ENCODE assay signal across 15 mouse cellular contexts in genomic region chr15:103357817-103358216, GRCm38 (mm10). TPM values are rescaled to one million over a fixed set of nuclear protein-coding genes. Genes with fewer than 3 reads are reported as not detected.
DNase-seq lines count a peak whose midpoint lies in the region; ATAC-seq and TF ChIP-seq lines count a peak whose summit lies in the region.
"Had no signal": no experiment of that assay in that cellular context is flagged by ENCODE, and none has a peak within 500 bp of the region (broad histone marks: within the 10 kb centered on the region; RNA-seq: fewer than 3 reads in every experiment).

No protein-coding gene starts in this region.

- peaks cover 92% of the 10 kb centered on the region for H3K4me1 ChIP-seq in heart, embryonic 13.5 days
- peaks cover 9 to 20% of the 10 kb centered on the region in 2 experiments; a peak in 3 of 4 replicates for H3K4me1 ChIP-seq in MEL (ENCODE audit: control insufficient read depth in 1 of 2, insufficient read depth in 2 of 2, low read length in 2 of 2)
- H3K4me1 ChIP-seq in brown adipose tissue, adult 24 weeks (ENCODE audit: control insufficient read depth, insufficient read depth, insufficient read length, low read length) = peaks cover 23% of the 10 kb centered on the region
- peaks cover 24% of the 10 kb centered on the region for H3K4me1 ChIP-seq in limb, embryonic 13.5 days

- TF ChIP-seq POLR2A in MEL (IDR thresholded peaks at IDR 0.05; ENCODE audit: control insufficient read depth in 1 of 2, insufficient read depth in 1 of 2, low read depth in 1 of 2, low read length in 2 of 2, poor library complexity in 1 of 2) = no peak

- peak overlapping the region; percentile 99 for H3K27ac ChIP-seq in heart, embryonic 13.5 days (replicated peaks)
- peak overlapping the region; percentile 17; the same call in 1 of the 2 replicates for H3K27ac ChIP-seq in MEL (ENCODE audit: control insufficient read depth, low read depth, low read length)
- peak overlapping the region; percentile 31 for H3K27ac ChIP-seq in brown adipose tissue, adult 24 weeks (replicated peaks; ENCODE audit: low read depth, low read length)
- H3K27ac ChIP-seq in limb, embryonic 13.5 days = peak overlapping the region; percentile 84; the same call in 1 of the 2 replicates
- H3K27ac ChIP-seq: forebrain, embryonic 12.5 days; intestine, embryonic 15.5 days had no signal

- TF ChIP-seq CTCF in MEL (IDR thresholded peaks at IDR 0.05 in 2 of 3, conservative IDR thresholded peaks at IDR 0.05 in 1 of 3; ENCODE audit: control insufficient read depth in 1 of 3, insufficient read depth in 1 of 3, low read depth in 2 of 3, low read length in 3 of 3, poor library complexity in 1 of 3, severe bottlenecking in 1 of 3) = no peak

- H3K79me2 ChIP-seq in MEL (ENCODE audit: control insufficient read depth, insufficient read depth, low read length, poor library complexity) = peaks cover 13% of the 10 kb centered on the region; the same call in 1 of the 2 replicates

- H3K27me3 ChIP-seq in heart, embryonic 13.5 days (replicated peaks) = no peaks in the 10 kb centered on the region
- H3K27me3 ChIP-seq in MEL (ENCODE audit: control insufficient read depth in 1 of 2, insufficient read depth in 2 of 2, low read length in 2 of 2) = no peaks in the 10 kb centered on the region
- H3K27me3 ChIP-seq in limb, embryonic 13.5 days = no peaks in the 10 kb centered on the region
- H3K27me3 ChIP-seq: forebrain, embryonic 12.5 days; intestine, embryonic 15.5 days had no signal

- H3K4me3 ChIP-seq in heart, embryonic 13.5 days = no peak overlapping the region
- no peak overlapping the region for H3K4me3 ChIP-seq in MEL (ENCODE audit: control insufficient read depth in 1 of 2, insufficient read depth in 1 of 2, low read depth in 2 of 2, low read length in 2 of 2)
- H3K4me3 ChIP-seq in brown adipose tissue, adult 24 weeks (ENCODE audit: insufficient read depth, low read depth, low read length) = no peak overlapping the region
- no peak overlapping the region for H3K4me3 ChIP-seq in limb, embryonic 13.5 days
- H3K4me3 ChIP-seq: forebrain, embryonic 12.5 days; intestine, embryonic 15.5 days had no signal

- no peak for DNase-seq in heart, adult 18-20 months
- DNase-seq in MEL (ENCODE audit: low read depth, low spot score) = no peak
- no peak for DNase-seq in urinary bladder, adult 18-20 months (ENCODE audit: low spot score in 2 of 2)
- no peak for DNase-seq in embryo, embryonic 9.5 days (ENCODE audit: extremely low spot score)
- DNase-seq: cerebellum, adult 9-10 months; layer of hippocampus, adult 9-11 months; lung, adult 2 months; right cerebral cortex, postnatal 25 days; thymus, adult 18-20 months had no signal

- 70% methylated on average over 4 of the region's 4 CpGs for WGBS in heart, embryonic 13.5 days
- 81% methylated on average over 4 of the region's 4 CpGs for WGBS in limb, embryonic 13.5 days

- no peak for TF ChIP-seq RAD21 in MEL (IDR thresholded peaks at IDR 0.05; ENCODE audit: low read depth, low read length)

- peaks cover 72% of the 10 kb centered on the region for H3K36me3 ChIP-seq in heart, embryonic 13.5 days
- peaks cover 0 to 25% of the 10 kb centered on the region in 2 experiments; a peak in 3 of 4 replicates for H3K36me3 ChIP-seq in MEL (ENCODE audit: control insufficient read depth in 1 of 2, insufficient read depth in 2 of 2, low read length in 2 of 2)
- H3K36me3 ChIP-seq in limb, embryonic 13.5 days = peaks cover 51% of the 10 kb centered on the region

- ATAC-seq in heart, embryonic 13.5 days (ENCODE audit: extremely low read depth, insufficient number of reproducible peaks, low FRiP score, low TSS enrichment) = no peak
- no peak for ATAC-seq in limb, embryonic 13.5 days (ENCODE audit: low FRiP score, low read depth)

- H3K9me3 ChIP-seq in heart, embryonic 13.5 days = no peaks in the 10 kb centered on the region
- H3K9me3 ChIP-seq in MEL (replicated peaks; ENCODE audit: insufficient read depth, low read length) = no peaks in the 10 kb centered on the region
- H3K9me3 ChIP-seq in limb, embryonic 13.5 days = no peaks in the 10 kb centered on the region
- H3K9me3 ChIP-seq: forebrain, embryonic 12.5 days; intestine, embryonic 15.5 days had no signal

- H3K4me2 ChIP-seq in heart, embryonic 13.5 days = peak overlapping the region; percentile 49
- H3K4me2 ChIP-seq in limb, embryonic 13.5 days (replicated peaks) = no peak overlapping the region
- H3K4me2 ChIP-seq: forebrain, embryonic 12.5 days; intestine, embryonic 15.5 days had no signal

- TF ChIP-seq EP300 in MEL (IDR thresholded peaks at IDR 0.05; ENCODE audit: low read depth in 1 of 2, low read length in 2 of 2) = no peak

- peak overlapping the region; percentile 73 for H3K9ac ChIP-seq in heart, embryonic 13.5 days
- H3K9ac ChIP-seq in MEL (ENCODE audit: control insufficient read depth, low read depth, low read length, poor library complexity, severe bottlenecking) = no peak overlapping the region
- no peak overlapping the region for H3K9ac ChIP-seq in limb, embryonic 13.5 days
- H3K9ac ChIP-seq: forebrain, embryonic 12.5 days; intestine, embryonic 15.5 days had no signal

TF ChIP-seq in MEL, 35 proteins besides CTCF, POLR2A, EP300 and RAD21:
- TF ChIP-seq GATA1 (IDR thresholded peaks at IDR 0.05; ENCODE audit: low read depth, low read length) (no peak), MAX (IDR thresholded peaks at IDR 0.05; ENCODE audit: low read length) (no peak), USF1 (IDR thresholded peaks at IDR 0.05; ENCODE audit: low read depth, low read length) (no peak), SIN3A (IDR thresholded peaks at IDR 0.05; ENCODE audit: low read length) (no peak), BHLHE40 (IDR thresholded peaks at IDR 0.05; ENCODE audit: borderline replicate concordance, low read depth, low read length) (no peak), MEF2A (IDR thresholded peaks at IDR 0.05; ENCODE audit: extremely low read depth, insufficient replicate concordance, low read depth, low read length, poor library complexity, severe bottlenecking) (no peak), CHD2 (IDR thresholded peaks at IDR 0.05; ENCODE audit: low read length) (no peak), RCOR1 (IDR thresholded peaks at IDR 0.05; ENCODE audit: low read depth, low read length) (no peak), ELF1 (IDR thresholded peaks at IDR 0.05; ENCODE audit: low read depth, low read length) (no peak), TBP (IDR thresholded peaks at IDR 0.05; ENCODE audit: low read depth, low read length) (no peak), ZNF384 (IDR thresholded peaks at IDR 0.05; ENCODE audit: low read depth, low read length) (no peak), ETS1 (IDR thresholded peaks at IDR 0.05; ENCODE audit: low read depth, low read length) (no peak), TCF12 (IDR thresholded peaks at IDR 0.05; ENCODE audit: low read depth, low read length) (no peak), MAZ (IDR thresholded peaks at IDR 0.05; ENCODE audit: low read depth, low read length) (no peak), POLR2AphosphoS5 (IDR thresholded peaks at IDR 0.05; ENCODE audit: borderline replicate concordance, low read depth, low read length) (no peak)

RNA-seq across cellular contexts. Expression of gene Itga5, which starts 8.7 kb away (rescaled TPM):
- 76.4 and 78.0 TPM in 2 replicates for polyA plus RNA-seq in heart, embryonic 13.5 days (2015; fragmentation: Nextera tagmentation; extraction: Ambion mirVana)
- total RNA-seq in heart, adult 18-20 months (2021) = 10 to 100 TPM; 30.8 to 37.3 TPM
- total RNA-seq in MEL (2012; rRNA removed) = 6.0 and 6.7 TPM in 2 replicates
- polyA plus RNA-seq in MEL (2012; ENCODE audit: insufficient read depth in 1 of 2, insufficient read length in 2 of 2, low read depth in 1 of 2, low replicate concordance in 2 of 2, missing spikeins in 1 of 2) = 10 to 100 TPM in 1 of 2 experiments, not detected in 1; 17.4 TPM
- 2.7 and 5.3 TPM in 2 replicates for polyA plus RNA-seq in brown adipose tissue, adult 24 weeks (2012; ENCODE audit: insufficient read depth, insufficient read length, missing spikeins)
- 55.2 and 55.3 TPM in 2 replicates for polyA plus RNA-seq in limb, embryonic 13.5 days (2015; fragmentation: Nextera tagmentation; extraction: Ambion mirVana)

RNA-seq across cellular contexts. Expression of gene Zfp385a, which starts 17.9 kb away (rescaled TPM):
- 8.3 and 8.9 TPM in 2 replicates for polyA plus RNA-seq in heart, embryonic 13.5 days (2015; fragmentation: Nextera tagmentation; extraction: Ambion mirVana)
- 10 to 100 TPM in 1 of 2 experiments, 1 to 10 TPM in 1; 8.9 to 10.3 TPM for total RNA-seq in heart, adult 18-20 months (2021)
- total RNA-seq in MEL (2012; rRNA removed) = 4.4 and 5.2 TPM in 2 replicates
- 10 to 100 TPM in 1 of 2 experiments, not detected in 1; 54.0 TPM for polyA plus RNA-seq in MEL (2012; ENCODE audit: insufficient read depth in 1 of 2, insufficient read length in 2 of 2, low read depth in 1 of 2, low replicate concordance in 2 of 2, missing spikeins in 1 of 2)
- polyA plus RNA-seq in brown adipose tissue, adult 24 weeks (2012; ENCODE audit: insufficient read depth, insufficient read length, missing spikeins) = 12.2 and 17.4 TPM in 2 replicates
- 11.7 and 13.1 TPM in 2 replicates for polyA plus RNA-seq in limb, embryonic 13.5 days (2015; fragmentation: Nextera tagmentation; extraction: Ambion mirVana)

RNA-seq across cellular contexts. Expression of gene Gpr84, which starts 47.4 kb away (rescaled TPM):
- polyA plus RNA-seq in heart, embryonic 13.5 days (2015; fragmentation: Nextera tagmentation; extraction: Ambion mirVana) = 0.28 and 0.36 TPM in 2 replicates
- total RNA-seq in heart, adult 18-20 months (2021) = not detected
- 0.12 TPM in 1 of 2 replicates, not detected in the other for total RNA-seq in MEL (2012; rRNA removed)
- under 1 TPM in 1 of 2 experiments, not detected in 1; 0.21 TPM for polyA plus RNA-seq in MEL (2012; ENCODE audit: insufficient read depth in 1 of 2, insufficient read length in 2 of 2, low read depth in 1 of 2, low replicate concordance in 2 of 2, missing spikeins in 1 of 2)
- not detected in 2 replicates for polyA plus RNA-seq in brown adipose tissue, adult 24 weeks (2012; ENCODE audit: insufficient read depth, insufficient read length, missing spikeins)
- 0.34 and 0.41 TPM in 2 replicates for polyA plus RNA-seq in limb, embryonic 13.5 days (2015; fragmentation: Nextera tagmentation; extraction: Ambion mirVana)
- total RNA-seq: gastrocnemius, adult 18-20 months had no signal

Comparison
In these comparisons a context has a peak if more than half of its experiments do, and no peak if none do; other contexts are left out.
1. H3K27ac ChIP-seq: peak in every context shown above with its lines; median percentile 99 in heart, embryonic 13.5 days; 84 in limb, embryonic 13.5 days; 31 in brown adipose tissue, adult 24 weeks; 17 in MEL.